Mouse (Mus musculus): ENCODE measurements around the gene Cpt1c.

Cpt1c gene

GRCm38 (mm10) chr7:44974383-44975116, at the start of gene Cpt1c:
Gene Cpt1c (minus strand): TSS chr7:44974851.
- DNase-seq = peak in 1 of 2 experiments; percentile 36

- peak; percentile 21 to 22 for DNase-seq
Measured at GRCm38 (mm10) chr7:45023711-45024110, 49.1 kb upstream of the Cpt1c start.

DNA sequence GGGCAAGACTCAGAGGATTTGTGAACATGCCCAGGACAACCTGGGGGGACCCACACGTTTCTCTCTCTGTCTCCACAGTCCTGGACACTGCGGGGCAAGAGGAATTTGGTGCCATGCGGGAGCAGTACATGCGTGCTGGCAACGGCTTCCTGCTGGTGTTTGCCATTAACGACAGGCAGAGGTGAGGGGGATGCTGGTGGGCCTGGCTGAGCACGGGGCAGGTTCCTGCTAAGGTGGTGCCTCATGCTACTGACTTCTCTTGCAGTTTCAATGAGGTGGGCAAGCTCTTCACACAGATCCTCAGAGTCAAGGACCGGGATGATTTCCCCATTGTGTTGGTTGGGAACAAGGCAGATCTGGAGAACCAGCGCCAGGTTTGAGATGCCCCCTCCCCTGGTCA, 45.6 kb upstream of the Cpt1c start:
- no peak for DNase-seq

DNA sequence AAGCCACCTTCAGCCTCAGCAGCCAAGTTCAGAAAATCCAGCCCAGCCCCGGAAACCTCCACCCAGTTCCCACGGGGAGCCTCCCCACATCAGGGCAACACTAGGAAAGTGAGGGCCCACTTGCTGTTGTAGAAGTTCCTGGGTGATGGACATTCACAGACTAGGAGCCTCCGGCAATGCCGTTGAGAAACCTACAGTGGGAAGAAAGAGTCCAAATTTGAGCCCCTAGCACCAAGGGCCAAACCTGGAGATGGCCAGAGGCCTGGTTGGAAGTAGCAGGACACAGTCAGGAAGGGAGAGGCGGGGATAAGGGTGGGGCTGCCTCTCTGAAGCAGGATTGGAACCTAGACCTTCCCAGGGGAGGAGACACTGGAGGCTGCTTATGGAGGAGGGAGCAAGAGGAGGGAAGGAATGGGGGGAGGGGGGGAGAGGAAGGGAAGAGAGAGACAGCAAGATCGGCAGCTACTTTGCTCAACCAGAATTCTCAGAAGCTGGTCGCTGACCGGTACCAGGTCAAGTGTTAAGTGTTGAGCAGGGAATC, 44.5 kb upstream of the Cpt1c start:
- DNase-seq = no peak

DNA sequence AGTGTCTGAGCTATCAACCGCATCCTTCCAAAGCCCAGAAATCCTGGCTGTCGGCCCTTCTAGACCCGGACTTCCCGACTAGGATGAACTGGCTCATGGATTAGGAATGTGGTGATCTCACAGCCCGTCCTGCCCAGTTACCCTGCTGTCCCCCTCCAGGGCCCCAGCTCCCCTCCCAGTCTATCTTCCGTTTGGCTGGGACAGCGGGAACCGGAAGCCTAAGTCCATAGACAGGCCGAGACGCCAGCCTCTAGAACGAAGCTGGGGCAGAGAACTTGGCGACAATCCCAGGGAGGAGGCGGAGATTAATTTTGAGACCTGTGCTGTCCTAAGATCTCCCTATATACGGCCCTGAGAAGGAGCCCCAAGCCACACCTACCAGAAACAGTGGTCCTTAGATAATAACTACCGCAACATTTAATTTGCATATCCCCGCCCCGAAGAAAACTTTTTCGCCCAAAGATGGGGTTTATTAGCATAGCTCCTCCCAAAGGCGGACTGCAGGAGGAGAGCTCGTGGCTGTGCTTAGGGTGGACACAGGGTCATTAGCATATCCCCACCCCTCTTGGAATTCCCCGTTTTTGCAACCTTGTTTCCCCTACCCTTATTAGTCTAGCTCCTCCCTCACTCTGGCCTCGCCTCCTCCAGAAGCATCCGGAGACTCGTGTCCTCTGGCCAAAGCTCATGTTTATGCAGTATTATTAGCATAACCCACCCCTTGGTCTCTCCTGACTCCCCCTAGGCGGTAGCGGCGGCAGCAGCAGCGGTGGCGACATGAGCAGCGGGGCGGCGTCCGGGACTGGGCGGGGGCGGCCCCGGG, 42.8 kb upstream of the Cpt1c start, which contains the start of gene Rras:
TSS of gene Rras (plus strand) at position 720 of the 820 bp plus-strand sequence.
- DNase-seq = peak; percentile 92 to 97

DNA sequence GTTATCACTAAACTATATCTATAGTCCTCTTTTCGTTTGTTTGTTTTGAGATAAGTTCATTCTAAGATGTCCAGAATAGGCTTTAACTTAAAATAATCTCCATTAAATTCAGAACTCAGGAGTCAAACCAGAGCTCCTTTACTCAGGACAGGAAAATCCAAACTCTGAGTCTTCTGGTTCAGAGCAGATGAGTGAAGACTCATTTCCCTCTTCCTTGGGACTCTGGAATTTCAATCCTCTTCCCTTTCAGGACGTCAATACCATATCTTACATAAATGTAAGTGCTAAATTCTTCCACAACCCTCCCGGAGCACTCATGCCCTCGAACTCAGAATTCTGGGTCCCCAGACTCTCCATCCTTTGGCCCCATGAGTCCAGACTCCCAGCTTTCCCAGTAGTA, 42.1 kb upstream of the Cpt1c start:
- DNase-seq = no peak

DNA sequence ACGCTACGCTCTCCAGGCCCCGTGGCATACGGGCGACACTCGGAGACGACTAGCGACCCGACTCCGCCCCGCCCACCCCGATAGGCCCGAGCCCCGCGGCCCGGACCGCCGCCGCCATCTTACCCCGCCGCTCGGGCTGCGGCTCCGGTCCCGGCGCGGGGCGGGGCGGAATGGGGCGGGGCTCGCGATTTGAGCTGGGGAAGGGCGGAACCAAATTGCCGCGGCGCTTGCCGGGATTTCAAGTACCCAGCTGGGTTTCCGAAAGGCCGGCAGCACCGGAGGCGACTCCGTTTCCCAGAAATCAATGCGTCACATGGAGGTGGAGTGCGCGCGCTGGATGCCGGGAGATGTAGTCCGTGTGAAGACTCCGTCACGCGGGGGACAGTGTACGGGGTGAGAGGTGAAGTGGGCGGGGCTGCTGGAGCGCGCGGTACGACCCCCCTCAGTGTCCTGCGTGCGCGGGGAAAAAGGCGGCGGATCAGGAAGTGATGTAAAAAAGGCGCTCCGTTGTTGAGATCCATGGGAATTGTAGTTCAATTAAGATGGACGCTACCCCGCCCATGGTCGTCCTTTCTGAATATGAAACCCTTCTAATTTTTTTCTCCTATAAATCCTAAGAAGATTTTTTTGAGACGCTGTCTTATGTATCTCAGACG, 41.4 kb upstream of the Cpt1c start, which contains the start of gene Scaf1:
TSS of gene Scaf1 (minus strand) at position 407 of the 656 bp plus-strand sequence.
- DNase-seq = peak; percentile 98 to 99

- no peak for DNase-seq
Measured at GRCm38 (mm10) chr7:45015344-45015956, 40.8 kb upstream of the Cpt1c start.

DNA sequence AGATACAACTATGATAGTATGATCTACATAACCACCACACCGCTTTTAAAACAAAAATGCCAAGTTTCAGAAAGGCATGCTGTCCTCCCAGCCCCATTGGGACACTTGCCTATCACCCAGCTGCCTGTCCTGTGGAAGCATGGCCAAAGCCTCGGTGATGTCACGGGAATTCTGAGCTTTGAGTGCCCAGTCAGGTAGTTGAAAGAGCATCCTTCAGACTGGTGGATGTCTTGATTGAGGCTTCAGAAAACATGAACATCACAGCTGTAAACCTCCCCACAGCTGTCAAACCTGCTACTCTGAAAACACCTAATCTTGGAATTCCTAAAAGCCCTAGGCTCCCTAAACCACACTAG, 39.4 kb upstream of the Cpt1c start:
- DNase-seq = no peak

GRCm38 (mm10) chr7:45013366-45014095, 38.9 kb upstream of the Cpt1c start:
- no peak for DNase-seq

DNA sequence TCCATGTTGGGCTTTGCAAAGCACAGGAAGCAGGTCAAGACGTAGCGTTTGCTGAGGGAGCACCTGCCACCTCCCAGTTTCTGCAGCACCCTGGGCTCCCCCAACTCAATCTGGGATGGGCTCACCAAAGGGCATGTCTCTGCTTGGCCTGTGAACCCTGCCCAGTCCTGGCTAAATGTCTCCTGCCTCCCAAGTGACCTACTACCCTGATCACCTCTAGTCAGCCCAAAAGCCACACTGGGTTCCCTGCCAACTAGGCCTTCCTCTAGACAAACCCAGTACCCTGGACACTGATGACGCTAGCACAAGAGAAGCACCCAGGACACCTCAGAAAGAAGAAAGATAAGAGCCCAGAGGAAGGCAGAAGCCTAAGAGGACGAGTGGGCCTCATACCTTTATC, 38.2 kb upstream of the Cpt1c start:
- no peak for DNase-seq

DNA sequence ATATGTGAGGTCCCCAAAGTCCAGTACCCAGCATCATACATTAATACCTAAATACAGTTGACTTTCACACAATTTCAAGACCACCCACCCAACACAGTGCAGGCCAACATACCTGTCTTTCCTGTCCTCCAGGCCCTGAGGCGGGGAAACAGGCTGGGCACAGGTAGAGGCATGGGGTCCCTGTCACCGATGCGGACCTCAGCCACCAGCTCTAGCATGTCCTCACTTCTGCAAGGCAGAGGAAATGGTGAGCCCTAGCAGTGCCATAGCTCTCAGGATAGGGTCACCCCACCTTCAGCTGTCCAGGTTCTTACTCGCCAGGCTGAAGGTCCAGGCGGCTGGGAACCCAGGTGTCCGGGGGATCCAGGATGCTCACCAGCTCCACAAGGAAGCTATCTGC, 37.4 kb upstream of the Cpt1c start:
- DNase-seq = no peak

- DNase-seq = no peak
Measured at GRCm38 (mm10) chr7:45008411-45008810, 33.8 kb upstream of the Cpt1c start.

GRCm38 (mm10) chr7:45007846-45008245, 33.2 kb upstream of the Cpt1c start:
- DNase-seq = no peak

- no peak for DNase-seq
Measured at GRCm38 (mm10) chr7:45007141-45007540, 32.5 kb upstream of the Cpt1c start.

DNA sequence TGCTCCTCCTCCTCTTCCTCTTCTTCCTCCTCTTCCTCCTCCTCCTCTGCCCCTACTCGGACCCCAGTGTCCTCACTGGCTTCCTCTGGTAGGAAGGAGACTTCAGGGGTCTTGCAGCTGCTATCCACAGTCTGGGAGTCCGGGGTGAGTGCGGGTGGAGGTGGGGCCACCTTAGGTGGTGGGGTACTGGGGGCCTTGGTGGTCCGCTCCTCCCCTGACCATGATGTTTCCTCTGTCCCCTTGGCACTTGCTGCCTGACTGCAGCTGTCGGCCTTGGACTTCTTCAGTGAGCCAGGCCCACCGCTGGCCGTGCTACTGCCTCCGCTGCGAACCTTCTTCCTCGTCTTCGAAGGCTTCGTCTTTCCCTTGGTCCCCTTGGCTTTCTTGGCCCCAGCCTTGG, 31.9 kb upstream of the Cpt1c start:
- DNase-seq = no peak

- no peak for DNase-seq
Measured at GRCm38 (mm10) chr7:45005321-45005992, 30.8 kb upstream of the Cpt1c start.

DNA sequence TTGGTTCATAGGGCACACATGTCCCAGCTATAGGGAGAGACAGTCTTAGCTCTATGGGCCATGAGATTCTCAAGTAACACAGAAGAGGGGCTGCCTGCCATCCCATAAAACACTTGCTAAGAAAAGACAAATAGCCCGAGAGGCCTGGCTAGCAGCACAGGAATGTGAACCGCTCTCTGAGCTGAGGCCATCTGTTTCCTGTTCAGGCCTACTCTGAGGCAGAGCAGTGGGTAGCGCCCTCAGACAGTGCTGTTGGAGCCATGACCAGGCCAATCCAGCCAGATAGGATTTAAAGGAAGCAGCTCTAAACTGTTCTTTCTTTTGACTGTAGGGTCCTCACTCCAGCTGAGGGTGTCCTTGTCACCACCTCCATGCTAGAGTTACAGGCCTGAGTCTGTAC, 29.9 kb upstream of the Cpt1c start:
- DNase-seq = no peak

DNA sequence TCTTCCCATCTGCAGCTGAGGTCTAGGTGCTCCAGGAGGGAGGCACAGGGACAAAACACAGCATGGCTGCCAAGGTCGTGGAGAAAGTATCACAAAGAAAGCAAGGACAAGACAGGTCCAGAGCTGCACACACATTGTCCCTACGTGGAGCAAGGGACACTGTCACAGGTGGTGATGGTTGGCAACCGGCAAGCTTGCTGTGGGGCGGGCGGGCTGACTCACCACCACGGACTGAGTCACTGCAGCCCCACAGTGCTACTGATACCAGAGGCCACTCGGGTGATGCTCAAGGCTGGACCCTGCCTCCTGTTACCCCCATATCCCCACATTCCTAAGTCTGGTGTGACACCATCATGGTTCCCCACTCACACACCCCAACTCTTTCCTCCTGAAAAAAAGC, 27.8 kb upstream of the Cpt1c start:
- no peak for DNase-seq

DNA sequence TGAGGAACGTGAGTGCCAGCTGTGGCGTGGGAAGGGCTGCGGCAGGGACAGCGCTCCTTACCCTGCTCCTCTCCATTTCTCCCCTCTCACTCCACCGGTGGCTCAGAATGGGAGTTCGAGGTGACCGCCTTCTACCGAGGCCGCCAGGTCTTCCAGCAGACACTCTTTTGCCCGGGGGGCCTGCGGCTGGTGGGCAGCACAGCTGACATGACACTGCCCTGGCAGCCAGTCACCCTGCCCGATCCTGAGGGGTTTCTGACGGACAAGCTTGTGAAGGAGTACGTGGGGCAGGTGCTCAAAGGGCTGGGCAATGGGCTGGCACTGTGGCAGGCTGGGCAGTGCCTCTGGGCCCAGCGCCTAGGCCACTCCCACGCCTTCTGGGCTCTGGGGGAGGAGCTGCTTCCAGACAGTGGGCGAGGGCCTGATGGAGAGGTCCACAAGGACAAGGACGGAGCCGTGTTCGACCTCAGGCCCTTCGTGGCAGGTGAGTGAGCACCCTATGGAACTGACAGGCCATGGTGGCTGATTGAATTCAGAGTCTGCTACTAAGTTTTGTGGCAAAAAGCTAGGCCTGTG, 26.0 kb upstream of the Cpt1c start:
- DNase-seq = no peak

GRCm38 (mm10) chr7:44999753-45000152, 25.1 kb upstream of the Cpt1c start:
- DNase-seq = no peak
